In the genomic region with DNA sequence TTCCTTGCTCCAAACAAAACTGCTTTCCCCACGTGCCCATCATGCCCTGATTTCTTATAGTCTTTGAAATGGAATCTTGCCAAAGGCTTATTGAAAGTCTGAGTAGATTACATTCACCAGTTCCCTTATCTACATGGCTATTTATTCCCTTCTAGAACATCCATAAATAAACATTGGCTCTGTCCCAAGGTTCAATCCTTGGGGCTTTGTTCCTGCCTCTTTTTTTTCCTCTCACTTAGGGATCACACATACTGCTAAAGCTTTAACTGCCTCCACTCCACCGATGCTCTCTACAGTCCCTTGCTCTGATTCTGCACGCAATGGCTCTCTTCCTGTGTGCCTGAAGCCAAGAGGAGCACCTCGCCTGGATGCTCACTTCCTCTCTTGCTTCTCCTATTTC, we compare ENCODE assay signal across 16 mouse cellular contexts.
A peak's percentile ranks its signal among the peaks of the same experiment; 100 is the strongest.
DNase-seq lines count a peak whose midpoint lies in the region; ATAC-seq and TF ChIP-seq lines count a peak whose summit lies in the region.
"Had no signal": no experiment of that assay in that cellular context is flagged by ENCODE, and none has a peak within 500 bp of the region (broad histone marks: within the 10 kb centered on the region; RNA-seq: fewer than 3 reads in every experiment).

No protein-coding gene starts in this region.

- DNase-seq in cerebellum, adult 9-10 months: peak; percentile 6
- no peak for DNase-seq in lung, adult 2 months
- DNase-seq in heart, adult 9 months (ENCODE audit: low spot score in 2 of 2): peak; percentile 23 to 25
- peak; percentile 17 for DNase-seq in heart, postnatal 4 days
- no peak for DNase-seq in c-Kit-positive CD71-positive TER-119-positive erythroid progenitor cells, embryonic 14.5 days (ENCODE audit: low spot score)
- DNase-seq: adrenal gland, postnatal 36 days; cerebellum, adult 2 months; layer of hippocampus, adult 9-11 months; lung, postnatal 4 days; right cerebral cortex, postnatal 14 days had no signal

- no peak for ATAC-seq in cerebellum, adult (ENCODE audit: insufficient number of reproducible peaks, low FRiP score, low TSS enrichment)
- ATAC-seq in lung, embryonic 16.5 days (ENCODE audit: low read depth): peak; percentile 47; the same call in 1 of the 2 replicates
- no peak for ATAC-seq in midbrain, embryonic 16.5 days
- ATAC-seq: liver, embryonic 12.5 days; midbrain, embryonic 13.5 days had no signal

- H3K4me3 ChIP-seq in lung, embryonic 16.5 days (ENCODE audit: low read length): no peak overlapping the region
- H3K4me3 ChIP-seq in lung, adult 2 months (replicated peaks; ENCODE audit: extremely low read depth, low read depth, low read length): no peak overlapping the region
- H3K4me3 ChIP-seq in midbrain, embryonic 16.5 days (ENCODE audit: low read depth, low read length): no peak overlapping the region
- H3K4me3 ChIP-seq: liver, embryonic 12.5 days; midbrain, embryonic 13.5 days; neural tube, embryonic 13.5 days had no signal

- TF ChIP-seq POLR2A in lung, adult 2 months (IDR thresholded peaks at IDR 0.05; ENCODE audit: borderline replicate concordance, extremely low read depth, low read depth, low read length): no peak

- no peaks in the 10 kb centered on the region for H3K9me3 ChIP-seq in lung, embryonic 16.5 days (ENCODE audit: control insufficient read depth, low read length)
- no peaks in the 10 kb centered on the region for H3K9me3 ChIP-seq in midbrain, embryonic 16.5 days (replicated peaks; ENCODE audit: control insufficient read depth, low read length, poor library complexity, severe bottlenecking)
- H3K9me3 ChIP-seq: liver, embryonic 12.5 days; midbrain, embryonic 13.5 days; neural tube, embryonic 13.5 days had no signal

- WGBS in lung, embryonic 16.5 days: 33% methylated on average over 4 of the region's 4 CpGs
- WGBS in lung, adult 2 months: 29% methylated on average over 4 of the region's 4 CpGs
- 50% methylated on average over 4 of the region's 4 CpGs for WGBS in midbrain, embryonic 16.5 days

- H3K9ac ChIP-seq in lung, embryonic 16.5 days (ENCODE audit: low read length): no peak overlapping the region
- no peak overlapping the region for H3K9ac ChIP-seq in midbrain, embryonic 16.5 days (ENCODE audit: low read depth, low read length)
- H3K9ac ChIP-seq: liver, embryonic 12.5 days; midbrain, embryonic 13.5 days; neural tube, embryonic 13.5 days had no signal

- no peaks in the 10 kb centered on the region for H3K4me1 ChIP-seq in lung, embryonic 16.5 days (replicated peaks; ENCODE audit: control insufficient read depth, insufficient read depth, low read length)
- H3K4me1 ChIP-seq in lung, adult 2 months (ENCODE audit: control insufficient read depth, insufficient read depth, low read length): no peaks in the 10 kb centered on the region
- H3K4me1 ChIP-seq in midbrain, embryonic 16.5 days (ENCODE audit: control insufficient read depth, insufficient read depth, low read length): 0 out of 2 replicates have a peak, but pooled peaks cover under 1% of the 10 kb centered on the region
- H3K4me1 ChIP-seq: liver, embryonic 12.5 days had no signal

- no peak overlapping the region for H3K27ac ChIP-seq in lung, embryonic 16.5 days (ENCODE audit: low read length)
- H3K27ac ChIP-seq in midbrain, embryonic 16.5 days (ENCODE audit: low read length): no peak overlapping the region
- H3K27ac ChIP-seq: liver, embryonic 12.5 days; midbrain, embryonic 13.5 days; neural tube, embryonic 13.5 days had no signal

- no peaks in the 10 kb centered on the region for H3K27me3 ChIP-seq in lung, embryonic 16.5 days (ENCODE audit: control insufficient read depth, insufficient read depth, low read depth, low read length)
- H3K27me3 ChIP-seq in midbrain, embryonic 16.5 days (ENCODE audit: control insufficient read depth, insufficient read depth, low read depth, low read length): no peaks in the 10 kb centered on the region
- H3K27me3 ChIP-seq: liver, embryonic 12.5 days; midbrain, embryonic 13.5 days; neural tube, embryonic 13.5 days had no signal

- H3K4me2 ChIP-seq in lung, embryonic 16.5 days (ENCODE audit: low read depth, low read length): no peak overlapping the region
- no peak overlapping the region for H3K4me2 ChIP-seq in midbrain, embryonic 16.5 days (ENCODE audit: low read length)
- H3K4me2 ChIP-seq: liver, embryonic 12.5 days; midbrain, embryonic 13.5 days; neural tube, embryonic 13.5 days had no signal

- no peaks in the 10 kb centered on the region for H3K36me3 ChIP-seq in lung, embryonic 16.5 days (ENCODE audit: control insufficient read depth, insufficient read depth, low read length)
- no peaks in the 10 kb centered on the region for H3K36me3 ChIP-seq in midbrain, embryonic 16.5 days (ENCODE audit: control insufficient read depth, insufficient read depth, low read length)
- H3K36me3 ChIP-seq: liver, embryonic 12.5 days; midbrain, embryonic 13.5 days; neural tube, embryonic 13.5 days had no signal

- TF ChIP-seq CTCF in lung, adult 2 months (IDR thresholded peaks at IDR 0.05; ENCODE audit: insufficient read depth, low read length): no peak

Comparison
In these comparisons a context has a peak if more than half of its experiments do, and no peak if none do; other contexts are left out.
1. DNase-seq: peak in cerebellum, adult 9-10 months (single experiment), heart, adult 9 months (2 of 2) and heart, postnatal 4 days (single experiment); none in lung, adult 2 months (single experiment) and c-Kit-positive CD71-positive TER-119-positive erythroid progenitor cells, embryonic 14.5 days (single experiment).